Mouse (Mus musculus): ENCODE results near the gene Iscu. TPM values are rescaled to one million over a fixed set of nuclear protein-coding genes. Genes with fewer than 3 reads are reported as not detected.
A peak's percentile ranks its signal among the peaks of the same experiment; 100 is the strongest.
"Not testable (repeated sequence)": the region's sequence is repeated elsewhere in the genome, so short reads cannot be mapped to it uniquely, and the experiment has no call there.

Gene Iscu
- polyA plus RNA-seq, 1 experiment from 2014 or later, result 112 TPM

- Histone ChIP-seq H3K4me1 (peaks cover 32% of the 10 kb centered on the region), H3K27me3 (peaks cover 15% of the 10 kb centered on the region; the same call in 1 of the 2 replicates)
- H3K9ac ChIP-seq; H3K27ac ChIP-seq; ATAC-seq (replicated peaks; ENCODE audit: low FRiP score); H3K36me3 ChIP-seq; H3K4me2 ChIP-seq; H3K4me3 ChIP-seq (replicated peaks); H3K9me3 ChIP-seq (replicated peaks): not testable (repeated sequence)
- WGBS, result 21% methylated on average over 11 of the region's 12 CpGs
Measured at GRCm38 (mm10) chr5:113811824-113812420, 39.4 kb downstream of the Iscu start.

- ATAC-seq (replicated peaks; ENCODE audit: low FRiP score), result no peak
- Histone ChIP-seq H3K27me3 (peaks cover 15% of the 10 kb centered on the region; the same call in 1 of the 2 replicates), H3K9ac (no peak overlapping the region), H3K4me2 (no peak overlapping the region), H3K4me3 (replicated peaks) (no peak overlapping the region), H3K36me3 (no peaks in the 10 kb centered on the region), H3K27ac (no peak overlapping the region), H3K4me1 (peaks cover 31% of the 10 kb centered on the region), H3K9me3 (replicated peaks) (peaks cover 3% of the 10 kb centered on the region; the same call in 1 of the 2 replicates)
- WGBS, result 83% methylated on average over 2 of the region's 2 CpGs
Measured at GRCm38 (mm10) chr5:113812638-113813037, 40.1 kb downstream of the Iscu start.

GRCm38 (mm10) chr5:113813608-113814007, 41.1 kb downstream of the Iscu start:
- H3K9me3 ChIP-seq (replicated peaks), result peaks cover 3% of the 10 kb centered on the region; the same call in 1 of the 2 replicates
- H3K4me3 ChIP-seq (replicated peaks), result no peak overlapping the region
- no peak overlapping the region for H3K4me2 ChIP-seq
- H3K36me3 ChIP-seq, result no peaks in the 10 kb centered on the region
- H3K9ac ChIP-seq, result no peak overlapping the region
- WGBS, result 28% methylated on average over 9 of the region's 9 CpGs
- no peak for ATAC-seq (replicated peaks; ENCODE audit: low FRiP score)
- no peak overlapping the region for H3K27ac ChIP-seq
- H3K27me3 ChIP-seq, result peaks cover 15% of the 10 kb centered on the region; the same call in 1 of the 2 replicates
- peaks cover 22% of the 10 kb centered on the region for H3K4me1 ChIP-seq

- H3K9ac ChIP-seq, result no peak overlapping the region
- H3K27ac ChIP-seq, result no peak overlapping the region
- ATAC-seq (replicated peaks; ENCODE audit: low FRiP score), result no peak
- WGBS, result 31% methylated on average over 27 of the region's 27 CpGs
- peaks cover 3% of the 10 kb centered on the region; the same call in 1 of the 2 replicates for H3K9me3 ChIP-seq (replicated peaks)
- H3K4me3 ChIP-seq (replicated peaks), result no peak overlapping the region
- H3K27me3 ChIP-seq, result peaks cover 15% of the 10 kb centered on the region; the same call in 1 of the 2 replicates
- H3K4me2 ChIP-seq, result no peak overlapping the region
- no peaks in the 10 kb centered on the region for H3K36me3 ChIP-seq
- peaks cover 22% of the 10 kb centered on the region for H3K4me1 ChIP-seq
Measured at GRCm38 (mm10) chr5:113814111-113815040, 41.8 kb downstream of the Iscu start.

GRCm38 (mm10) chr5:113815041-113815389, 42.5 kb downstream of the Iscu start:
- 57% methylated on average over 11 of the region's 11 CpGs for WGBS
- no peak overlapping the region for H3K27ac ChIP-seq
- H3K4me2 ChIP-seq, result no peak overlapping the region
- no peaks in the 10 kb centered on the region for H3K36me3 ChIP-seq
- H3K4me1 ChIP-seq, result peaks cover 22% of the 10 kb centered on the region
- no peak for ATAC-seq (replicated peaks; ENCODE audit: low FRiP score)
- peaks cover 15% of the 10 kb centered on the region for H3K27me3 ChIP-seq
- H3K4me3 ChIP-seq (replicated peaks), result no peak overlapping the region
- no peak overlapping the region for H3K9ac ChIP-seq
- H3K9me3 ChIP-seq (replicated peaks), result peaks cover 3% of the 10 kb centered on the region; the same call in 1 of the 2 replicates

GRCm38 (mm10) chr5:113815638-113816152, 43.1 kb downstream of the Iscu start:
- Histone ChIP-seq H3K36me3 (no peaks in the 10 kb centered on the region), H3K4me3 (replicated peaks) (no peak overlapping the region), H3K27ac (no peak overlapping the region), H3K4me1 (peaks cover 22% of the 10 kb centered on the region), H3K4me2 (peak overlapping the region; percentile 36), H3K27me3 (peaks cover 15% of the 10 kb centered on the region), H3K9me3 (replicated peaks) (peaks cover 3% of the 10 kb centered on the region; the same call in 1 of the 2 replicates), H3K9ac (no peak overlapping the region)
- 10% methylated on average over 15 of the region's 15 CpGs for WGBS
- no peak for ATAC-seq (replicated peaks; ENCODE audit: low FRiP score)

GRCm38 (mm10) chr5:113818572-113818971, 46.0 kb downstream of the Iscu start:
- Histone ChIP-seq H3K9ac (no peak overlapping the region), H3K4me2 (no peak overlapping the region), H3K4me3 (replicated peaks) (no peak overlapping the region), H3K4me1 (peaks cover 22% of the 10 kb centered on the region), H3K27me3 (peaks cover 15% of the 10 kb centered on the region), H3K27ac (no peak overlapping the region), H3K36me3 (no peaks in the 10 kb centered on the region), H3K9me3 (replicated peaks) (no peaks in the 10 kb centered on the region)
- ATAC-seq (replicated peaks; ENCODE audit: low FRiP score), result no peak
- 64% methylated on average over 14 of the region's 14 CpGs for whole genome bisulfite sequencing

- Histone ChIP-seq H3K4me1 (peaks cover 6% of the 10 kb centered on the region; the same call in 1 of the 2 replicates), H3K4me2 (no peak overlapping the region), H3K27me3 (no peaks in the 10 kb centered on the region; the same call in 1 of the 2 replicates), H3K9ac (no peak overlapping the region), H3K4me3 (replicated peaks) (no peak overlapping the region), H3K9me3 (replicated peaks) (no peaks in the 10 kb centered on the region), H3K27ac (no peak overlapping the region), H3K36me3 (no peaks in the 10 kb centered on the region)
- no peak for ATAC-seq (replicated peaks; ENCODE audit: low FRiP score)
- WGBS, result 84% methylated on average over 4 of the region's 4 CpGs
Measured at GRCm38 (mm10) chr5:113824228-113824627, 51.7 kb downstream of the Iscu start.

- Histone ChIP-seq H3K4me2 (no peak overlapping the region), H3K9ac (no peak overlapping the region), H3K9me3 (replicated peaks) (no peaks in the 10 kb centered on the region), H3K4me3 (replicated peaks) (no peak overlapping the region), H3K27ac (no peak overlapping the region), H3K36me3 (no peaks in the 10 kb centered on the region), H3K27me3 (no peaks in the 10 kb centered on the region), H3K4me1 (peaks cover 6% of the 10 kb centered on the region; the same call in 1 of the 2 replicates)
- WGBS, result 82% methylated on average over 7 of the region's 7 CpGs
- no peak for ATAC-seq (replicated peaks; ENCODE audit: low FRiP score)
Measured at GRCm38 (mm10) chr5:113825558-113825957, 53.0 kb downstream of the Iscu start.

GRCm38 (mm10) chr5:113826619-113827018, 54.1 kb downstream of the Iscu start:
- Histone ChIP-seq H3K36me3 (no peaks in the 10 kb centered on the region), H3K9ac (no peak overlapping the region), H3K4me2 (no peak overlapping the region), H3K9me3 (replicated peaks) (no peaks in the 10 kb centered on the region), H3K4me1 (peaks cover 6% of the 10 kb centered on the region; the same call in 1 of the 2 replicates), H3K27me3 (no peaks in the 10 kb centered on the region), H3K4me3 (replicated peaks) (no peak overlapping the region), H3K27ac (no peak overlapping the region)
- ATAC-seq (replicated peaks; ENCODE audit: low FRiP score), result no peak
- 87% methylated on average over 4 of the region's 4 CpGs for WGBS
